Mouse (Mus musculus): ENCODE data around the gene Cdk4.

DNA sequence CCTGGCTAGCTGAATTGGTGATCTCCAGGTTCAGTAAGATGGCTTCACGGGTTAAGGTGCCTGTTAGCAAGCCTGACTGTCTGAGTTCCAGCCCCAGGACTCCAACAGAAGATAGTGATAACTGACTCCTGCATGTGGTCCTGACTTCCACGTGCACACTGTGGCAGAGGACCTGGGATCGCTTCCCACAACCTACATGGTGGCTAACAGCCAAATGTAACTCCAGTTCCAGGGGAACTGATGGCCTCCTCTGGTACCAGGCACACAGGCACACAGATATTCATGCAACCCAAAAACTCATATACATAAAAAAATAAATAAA, 44.9 kb downstream of the Cdk4 start:
- TF ChIP-seq CTCF (IDR thresholded peaks at IDR 0.05; ENCODE audit: low read depth, low read length): no peak
- TF ChIP-seq EP300 (IDR thresholded peaks at IDR 0.05; ENCODE audit: insufficient read depth, low read depth, low read length): no peak
- TF ChIP-seq POLR2A (IDR thresholded peaks at IDR 0.05; ENCODE audit: insufficient read depth, low read length): no peak
